Mouse (Mus musculus) frontal cortex, postnatal 10 days (tissue): Measurements from ENCODE around the gene Zdhhc6.

ENCODE experiments used
- DNase-seq, 2 experiments: peaks; one replicate each; pipeline ENCODE4 v3.0.0; 2022; ENCODE audit warnings: low spot score in 2 of 2, mixed read lengths in 1 of 2

The Zdhhc6 gene

GRCm38 (mm10) chr19:55315452-55316108 is at the start of gene Zdhhc6:
Gene Zdhhc6, minus strand, starts transcription at chr19:55316032.
- peak; percentile 41 to 82 for DNase-seq

DNA sequence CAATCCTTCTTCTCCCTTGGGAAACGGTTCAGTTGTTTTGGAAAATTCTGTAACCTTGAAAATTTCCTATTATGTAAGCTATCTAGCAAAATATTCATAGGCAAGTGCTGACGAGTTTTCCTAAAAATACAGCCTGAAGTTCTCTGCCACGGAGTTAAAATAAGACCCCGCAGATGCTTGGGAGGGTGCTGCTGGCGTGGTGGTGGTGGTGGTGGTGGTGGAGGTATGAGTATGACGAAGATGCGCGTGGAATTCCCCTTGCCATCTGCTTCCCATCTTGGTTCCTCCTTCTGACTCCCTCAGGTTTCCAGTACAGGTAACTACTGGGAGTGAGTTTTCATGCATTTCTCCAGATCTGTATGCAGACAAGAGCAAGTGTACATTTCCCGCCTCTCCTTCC is 46.8 kb upstream of the Zdhhc6 start:
- DNase-seq: no peak

- no peak for DNase-seq
Measured at GRCm38 (mm10) chr19:55350673-55351378, 35.0 kb upstream of the Zdhhc6 start.

DNA sequence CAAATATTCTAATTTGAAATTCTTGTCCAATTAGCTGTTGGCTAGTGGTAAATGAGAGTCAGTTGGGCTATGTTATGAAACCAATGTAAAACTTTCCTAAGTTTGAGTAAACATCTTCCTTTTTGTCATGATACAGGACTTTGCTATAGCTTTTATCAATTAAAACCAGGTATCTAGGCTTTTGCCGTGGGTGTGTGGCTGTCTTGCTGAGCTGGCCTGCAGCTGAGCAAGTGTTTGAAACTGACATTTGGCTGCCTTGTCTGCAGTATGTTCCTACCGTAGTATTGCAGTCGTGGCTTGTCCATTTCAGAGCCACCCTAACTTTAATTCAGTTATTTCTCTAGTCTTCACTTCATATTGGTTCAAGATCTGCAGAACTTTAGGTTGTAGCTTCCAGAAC is 32.4 kb upstream of the Zdhhc6 start:
- DNase-seq: no peak

DNA sequence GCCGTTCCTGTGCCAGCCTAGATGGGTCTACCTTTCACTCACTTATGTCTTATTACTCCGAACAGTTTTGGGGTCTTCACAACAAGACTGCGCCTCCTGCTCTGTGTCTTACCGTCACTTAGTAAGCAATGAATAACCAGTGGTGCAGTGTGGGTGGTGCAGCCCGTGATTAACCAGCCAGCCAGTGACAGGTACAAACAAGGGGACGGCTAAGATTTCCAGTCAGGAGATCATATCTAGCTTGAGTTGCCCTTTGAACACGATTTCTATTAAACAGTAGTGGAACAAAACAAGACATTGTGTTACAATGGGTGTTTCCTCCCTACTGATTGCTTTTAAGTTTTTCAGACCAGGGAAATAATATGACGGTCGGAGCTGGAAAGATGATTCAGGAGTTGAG is 27.4 kb upstream of the Zdhhc6 start:
- DNase-seq: no peak

DNA sequence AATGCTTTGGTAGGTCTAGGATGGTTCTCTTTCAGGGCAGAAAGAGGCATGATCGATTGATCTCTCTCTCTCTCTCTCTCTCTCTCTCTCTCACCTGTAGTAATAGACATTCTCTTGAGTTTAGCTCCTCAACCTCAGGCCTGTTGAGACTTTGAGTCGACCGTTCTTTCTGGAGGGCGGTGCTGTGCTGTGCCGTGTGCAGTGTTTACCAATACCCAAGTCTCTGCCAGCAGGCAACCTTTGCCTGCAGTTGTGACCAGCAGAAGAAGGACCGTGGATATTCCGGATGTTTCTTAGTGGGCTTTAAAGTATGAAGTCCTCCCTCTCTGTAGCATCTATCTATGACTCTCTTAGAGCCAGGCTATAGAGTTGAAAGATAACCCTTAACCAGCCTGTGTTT is 26.6 kb upstream of the Zdhhc6 start:
- no peak for DNase-seq

DNA sequence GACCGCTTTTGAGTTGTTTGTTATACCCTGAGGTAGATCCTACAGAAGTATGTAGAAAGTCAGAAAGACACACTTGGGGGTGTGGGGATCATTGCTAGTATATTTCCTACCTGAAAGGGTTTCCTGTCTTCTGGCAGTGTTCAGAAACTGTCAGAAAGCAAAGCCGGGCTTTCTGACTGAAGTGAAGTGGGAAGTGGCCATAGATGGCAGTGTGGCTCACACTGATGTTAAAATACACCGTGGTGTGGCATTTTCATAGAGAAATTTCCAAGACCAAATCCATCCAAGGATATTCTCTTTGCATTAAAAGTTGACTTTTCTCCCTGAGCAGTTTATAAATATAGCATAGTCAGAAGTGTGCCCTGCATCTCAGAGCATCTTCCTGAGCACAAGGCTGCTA is 25.5 kb upstream of the Zdhhc6 start:
- no peak for DNase-seq

- DNase-seq: no peak
Measured at GRCm38 (mm10) chr19:55340521-55340920, 24.7 kb upstream of the Zdhhc6 start.

- DNase-seq: no peak
Measured at GRCm38 (mm10) chr19:55337664-55338063, 21.8 kb upstream of the Zdhhc6 start.

- DNase-seq: no peak
Measured at GRCm38 (mm10) chr19:55337066-55337465, 21.2 kb upstream of the Zdhhc6 start.

- no peak for DNase-seq
Measured at GRCm38 (mm10) chr19:55336441-55336840, 20.6 kb upstream of the Zdhhc6 start.

- DNase-seq: no peak
Measured at GRCm38 (mm10) chr19:55335881-55336280, 20.0 kb upstream of the Zdhhc6 start.

- peak; percentile 53 to 60 for DNase-seq
Measured at GRCm38 (mm10) chr19:55332641-55333268, 16.9 kb upstream of the Zdhhc6 start.

GRCm38 (mm10) chr19:55331776-55332175 is 15.9 kb upstream of the Zdhhc6 start:
- no peak for DNase-seq

GRCm38 (mm10) chr19:55327510-55327909 is 11.7 kb upstream of the Zdhhc6 start:
- DNase-seq: no peak

DNA sequence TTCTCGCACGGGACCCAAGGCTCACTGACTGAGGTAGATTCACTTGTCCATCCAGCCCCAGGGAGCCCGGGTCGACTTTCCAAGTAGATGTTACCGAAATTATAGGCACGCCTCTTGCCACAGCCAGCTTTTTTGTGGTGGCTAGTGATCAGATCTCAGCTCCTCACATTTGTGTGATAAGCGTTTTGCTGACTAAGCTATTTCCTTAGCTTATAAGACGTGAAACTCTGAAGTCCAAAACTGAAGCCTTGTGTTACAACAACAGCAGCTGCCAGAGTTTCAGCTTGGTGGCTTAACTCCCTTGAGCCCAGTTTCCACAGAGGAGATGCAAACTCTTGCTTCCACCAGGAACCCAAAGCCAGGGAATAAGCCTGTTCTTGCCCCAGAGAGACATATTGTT is 6.8 kb upstream of the Zdhhc6 start:
- no peak for DNase-seq

DNA sequence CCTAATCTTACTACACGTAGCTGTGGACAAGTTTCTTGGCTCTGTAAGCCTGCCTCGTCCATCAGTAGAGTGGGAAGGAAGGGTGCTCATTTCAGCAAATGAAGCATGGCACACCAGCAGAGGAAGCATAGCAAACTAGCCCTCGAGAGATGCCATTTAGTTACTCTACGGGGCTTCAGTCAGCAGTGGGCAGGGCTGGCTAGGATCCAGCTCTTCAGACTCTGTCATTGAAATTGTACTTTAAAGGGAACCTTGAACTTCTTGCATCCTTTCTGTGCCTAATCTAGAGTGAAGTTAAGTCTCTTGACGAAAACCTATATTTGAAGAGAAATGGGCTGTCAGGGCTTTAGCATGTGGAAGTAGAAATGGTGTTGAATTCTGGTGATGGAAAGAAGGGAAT is 3.7 kb upstream of the Zdhhc6 start:
- no peak for DNase-seq

GRCm38 (mm10) chr19:55319036-55319435 is 3.2 kb upstream of the Zdhhc6 start:
- DNase-seq: no peak

DNA sequence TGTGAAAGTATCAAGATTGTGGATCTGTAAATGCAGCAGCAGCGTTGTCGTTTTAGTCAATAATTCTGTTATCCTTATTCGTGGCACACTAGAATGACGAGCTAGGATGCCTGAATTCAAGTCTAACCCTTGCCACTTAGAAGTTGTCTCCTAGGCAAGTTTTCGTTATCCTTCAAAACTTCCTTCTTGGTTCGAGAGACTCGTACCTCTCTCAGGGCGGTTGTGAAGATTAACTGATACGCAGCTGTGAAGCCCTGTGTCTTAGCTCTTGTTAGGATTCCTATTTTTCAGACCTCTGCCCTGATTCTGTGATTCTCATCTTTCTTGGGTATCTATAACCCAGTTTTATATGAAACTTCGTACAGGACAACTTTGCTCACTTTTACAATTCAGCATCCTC is 1.1 kb upstream of the Zdhhc6 start:
- DNase-seq: no peak

DNA sequence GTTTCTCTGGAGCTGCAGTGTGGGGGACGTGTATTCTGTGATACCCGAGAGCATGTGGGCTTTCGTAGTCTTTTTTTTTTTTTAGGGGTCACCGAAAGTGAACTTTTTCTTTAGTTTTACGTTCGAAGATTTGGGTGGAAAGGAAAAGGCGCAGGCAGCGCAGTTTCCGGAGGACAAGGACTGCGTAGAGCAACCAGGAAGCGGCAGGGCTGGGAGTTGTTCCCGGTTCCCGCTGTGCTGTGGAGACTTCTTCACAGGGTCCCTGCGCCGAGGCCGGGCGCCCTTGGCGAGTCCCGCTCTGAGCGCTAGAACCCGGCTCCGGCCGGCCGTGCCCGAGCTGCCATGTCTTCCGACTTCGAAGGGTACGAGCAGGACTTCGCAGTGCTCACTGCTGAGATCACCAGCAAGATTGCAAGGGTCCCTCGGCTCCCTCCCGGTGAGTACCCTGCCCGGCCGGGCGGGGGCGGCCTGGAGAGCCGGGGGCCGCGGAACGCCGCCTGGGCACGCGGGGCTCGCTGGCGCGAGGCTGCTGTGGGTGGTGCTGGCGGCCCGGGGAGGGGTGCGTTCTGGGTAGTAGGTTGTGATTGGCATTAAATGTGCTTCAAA is 380 bp upstream of the Zdhhc6 start, which contains the start of gene Vti1a:
Gene Vti1a, plus strand, starts transcription at position 187 of the 606 bp plus-strand sequence.
- peak; percentile 80 to 86 for DNase-seq

- DNase-seq: no peak
Measured at GRCm38 (mm10) chr19:55313649-55314048, 2.2 kb downstream of the Zdhhc6 start.

GRCm38 (mm10) chr19:55311874-55312273 is 4.0 kb downstream of the Zdhhc6 start:
- DNase-seq: no peak

DNA sequence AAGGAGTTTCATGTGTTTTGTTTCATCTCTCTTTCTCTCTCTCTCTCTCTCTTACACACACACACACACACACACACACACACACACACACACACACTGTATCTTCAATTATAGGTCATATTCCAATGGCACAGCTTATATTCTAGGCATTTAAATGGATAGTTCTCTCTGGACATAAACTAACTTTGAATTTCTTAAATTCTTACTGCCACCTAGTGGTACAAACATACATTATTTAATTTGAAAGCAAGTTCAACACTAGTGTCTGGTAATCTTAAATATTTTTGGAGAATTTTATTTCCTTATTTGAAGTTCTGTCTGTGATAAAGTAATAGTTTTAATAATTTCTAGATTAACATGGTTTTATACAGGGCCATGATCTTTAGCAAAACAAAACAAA is 10.8 kb downstream of the Zdhhc6 start:
- DNase-seq: no peak
